In genomic region chr15:3979871-3980270, GRCm38 (mm10) we compare ENCODE assay signal across 7 mouse cellular contexts. TPM values are rescaled to one million over a fixed set of nuclear protein-coding genes. Genes with fewer than 3 reads are reported as not detected.
DNase-seq lines count a peak whose midpoint lies in the region; ATAC-seq lines count a peak whose summit lies in the region.

No protein-coding gene starts in this region.

- peaks cover 41% of the 10 kb centered on the region for H3K36me3 ChIP-seq in megakaryocyte, embryonic 14.5 days (replicated peaks; ENCODE audit: low read length)
- H3K36me3 ChIP-seq in embryonic facial prominence, embryonic 14.5 days (ENCODE audit: control insufficient read depth, insufficient read depth, low read length) = peaks cover 34% of the 10 kb centered on the region
- H3K36me3 ChIP-seq in limb, embryonic 11.5 days (ENCODE audit: control insufficient read depth, insufficient read depth, low read length) = no peaks in the 10 kb centered on the region; the same call in 1 of the 2 replicates

- peak overlapping the region; percentile 69 for H3K4me2 ChIP-seq in embryonic facial prominence, embryonic 14.5 days (ENCODE audit: low read depth, low read length)
- peak overlapping the region; percentile 60; the same call in 1 of the 2 replicates for H3K4me2 ChIP-seq in limb, embryonic 11.5 days (ENCODE audit: low read depth, severe bottlenecking)

- H3K4me3 ChIP-seq in megakaryocyte, embryonic 14.5 days (replicated peaks) = peak overlapping the region; percentile 93
- H3K4me3 ChIP-seq in embryonic facial prominence, embryonic 14.5 days (ENCODE audit: low read depth, low read length) = peak overlapping the region; percentile 74
- H3K4me3 ChIP-seq in limb, embryonic 11.5 days (ENCODE audit: low read depth, low read length) = no peak overlapping the region

- no peaks in the 10 kb centered on the region for H3K9me3 ChIP-seq in megakaryocyte, embryonic 14.5 days
- H3K9me3 ChIP-seq in embryonic facial prominence, embryonic 14.5 days (ENCODE audit: control insufficient read depth, low read length) = no peaks in the 10 kb centered on the region
- no peaks in the 10 kb centered on the region for H3K9me3 ChIP-seq in limb, embryonic 11.5 days (ENCODE audit: control insufficient read depth, low read length)

- H3K27ac ChIP-seq in embryonic facial prominence, embryonic 14.5 days (replicated peaks; ENCODE audit: low read depth, low read length) = peak overlapping the region; percentile 98
- H3K27ac ChIP-seq in limb, embryonic 11.5 days (replicated peaks; ENCODE audit: low read depth, low read length) = no peak overlapping the region

- DNase-seq in embryonic facial prominence, embryonic 14.5 days (ENCODE audit: low spot score) = no peak
- peak; percentile 25 for DNase-seq in limb, embryonic 11.5 days (ENCODE audit: low spot score)
- no peak for DNase-seq in layer of hippocampus, adult 8-10 months (ENCODE audit: low spot score in 2 of 2)
- no peak for DNase-seq in layer of hippocampus, adult 9-10 months (ENCODE audit: low spot score)

- ATAC-seq in megakaryocyte, adult 5-6 weeks (ENCODE audit: poor library complexity, severe bottlenecking) = no peak
- ATAC-seq in embryonic facial prominence, embryonic 14.5 days (ENCODE audit: low read depth) = no peak
- ATAC-seq in limb, embryonic 11.5 days (ENCODE audit: insufficient number of reproducible peaks, low FRiP score, low TSS enrichment, low read depth) = no peak
- peak; percentile 14; the same call in 1 of the 2 replicates for ATAC-seq in neutrophil, adult 5-6 weeks (ENCODE audit: extremely low read depth, insufficient number of reproducible peaks, low FRiP score, poor library complexity, severe bottlenecking)

- H3K4me1 ChIP-seq in megakaryocyte, embryonic 14.5 days = peaks cover 19% of the 10 kb centered on the region
- H3K4me1 ChIP-seq in embryonic facial prominence, embryonic 14.5 days (ENCODE audit: control insufficient read depth, insufficient read depth, low read length) = no peaks in the 10 kb centered on the region
- no peaks in the 10 kb centered on the region for H3K4me1 ChIP-seq in limb, embryonic 11.5 days (ENCODE audit: control insufficient read depth, insufficient read depth, low read length)

- H3K9ac ChIP-seq in embryonic facial prominence, embryonic 14.5 days (ENCODE audit: low read depth, low read length) = peak overlapping the region; percentile 94
- no peak overlapping the region for H3K9ac ChIP-seq in limb, embryonic 11.5 days (ENCODE audit: low read length)

- 79% methylated on average over 3 of the region's 3 CpGs for WGBS in embryonic facial prominence, embryonic 14.5 days
- 92% methylated on average over 3 of the region's 3 CpGs for WGBS in limb, embryonic 11.5 days

- no peaks in the 10 kb centered on the region for H3K27me3 ChIP-seq in megakaryocyte, embryonic 14.5 days (replicated peaks)
- no peaks in the 10 kb centered on the region for H3K27me3 ChIP-seq in embryonic facial prominence, embryonic 14.5 days (replicated peaks; ENCODE audit: control insufficient read depth, insufficient read depth, low read length)
- H3K27me3 ChIP-seq in limb, embryonic 11.5 days (ENCODE audit: control insufficient read depth, insufficient read depth, low read length) = no peaks in the 10 kb centered on the region

RNA-seq across cellular contexts. Expression of gene Fbxo4, which starts 0.5 kb away (rescaled TPM):
- 1.6 TPM in 1 of 2 replicates, not detected in the other for polyA plus RNA-seq in megakaryocyte, embryonic 14.5 days (2012; ENCODE audit: insufficient read depth, low replicate concordance)
- total RNA-seq in megakaryocyte, adult 5-6 weeks (2015) = 17.1 and 21.9 TPM in 2 replicates
- 15.5 and 21.4 TPM in 2 replicates for total RNA-seq in megakaryocyte, adult 5-6 weeks (2017)
- 12.0 and 12.7 TPM in 2 replicates for polyA plus RNA-seq in embryonic facial prominence, embryonic 14.5 days (2014; fragmentation: Nextera tagmentation; extraction: Ambion mirVana)
- 4.7 and 6.2 TPM in 2 replicates for polyA plus RNA-seq in limb, embryonic 11.5 days (2014; fragmentation: Nextera tagmentation; extraction: Ambion mirVana)
- 19.2 and 27.9 TPM in 2 replicates for total RNA-seq in neutrophil, adult 5-6 weeks (2017)
- 10 to 100 TPM in 2 of 4 experiments, 1 to 10 TPM in 2; 8.5 to 11.0 (median 9.9) TPM for total RNA-seq in layer of hippocampus, adult 8-10 months (2022)

RNA-seq across cellular contexts. Expression of gene AW549877, which starts 15.7 kb away (rescaled TPM):
- 0.48 TPM in 1 of 2 replicates, not detected in the other for polyA plus RNA-seq in megakaryocyte, embryonic 14.5 days (2012; ENCODE audit: insufficient read depth, low replicate concordance)
- total RNA-seq in megakaryocyte, adult 5-6 weeks (2015) = 37.9 and 39.1 TPM in 2 replicates
- total RNA-seq in megakaryocyte, adult 5-6 weeks (2017) = 11.5 and 14.6 TPM in 2 replicates
- 41.8 and 44.5 TPM in 2 replicates for polyA plus RNA-seq in embryonic facial prominence, embryonic 14.5 days (2014; fragmentation: Nextera tagmentation; extraction: Ambion mirVana)
- 37.5 and 47.0 TPM in 2 replicates for polyA plus RNA-seq in limb, embryonic 11.5 days (2014; fragmentation: Nextera tagmentation; extraction: Ambion mirVana)
- total RNA-seq in neutrophil, adult 5-6 weeks (2017) = 40.1 and 43.5 TPM in 2 replicates
- 10 to 100 TPM; 37.1 to 51.1 (median 45.9) TPM for total RNA-seq in layer of hippocampus, adult 8-10 months (2022)

RNA-seq across cellular contexts. Expression of gene Oxct1, which starts 46.3 kb away (rescaled TPM):
- 2.0 and 15.4 TPM in 2 replicates for polyA plus RNA-seq in megakaryocyte, embryonic 14.5 days (2012; ENCODE audit: insufficient read depth, low replicate concordance)
- 43.5 and 48.2 TPM in 2 replicates for total RNA-seq in megakaryocyte, adult 5-6 weeks (2015)
- 176 and 187 TPM in 2 replicates for total RNA-seq in megakaryocyte, adult 5-6 weeks (2017)
- 235 and 243 TPM in 2 replicates for polyA plus RNA-seq in embryonic facial prominence, embryonic 14.5 days (2014; fragmentation: Nextera tagmentation; extraction: Ambion mirVana)
- polyA plus RNA-seq in limb, embryonic 11.5 days (2014; fragmentation: Nextera tagmentation; extraction: Ambion mirVana) = 145 and 156 TPM in 2 replicates
- 62.6 and 68.4 TPM in 2 replicates for total RNA-seq in neutrophil, adult 5-6 weeks (2017)
- total RNA-seq in layer of hippocampus, adult 8-10 months (2022) = 100 to 1,000 TPM; 244 to 283 (median 271) TPM
